Mouse (Mus musculus): ENCODE results near the gene Ankrd60. TPM values are rescaled to one million over a fixed set of nuclear protein-coding genes. Genes with fewer than 3 reads are reported as not detected.

The Ankrd60 gene
- polyA plus RNA-seq (2012; rRNA removed) = not detected in 2 replicates

GRCm38 (mm10) chr2:173577669-173578557 is at the start of gene Ankrd60:
Gene Ankrd60 (minus strand): TSS chr2:173578365.

GRCm38 (mm10) chr2:173522376-173522775 is 55.8 kb downstream of the Ankrd60 start, which contains the start of gene 1700021F07Rik:
Gene 1700021F07Rik (plus strand): TSS chr2:173522586.

Other genes with a start within 250 kb of the Ankrd60 start
- gene 1700021F07Rik, start 55.8 kb downstream of the Ankrd60 start, polyA plus RNA-seq (2012; rRNA removed) = 0.26 TPM in 1 of 2 replicates, not detected in the other
- gene Rab22a, start 81.4 kb upstream of the Ankrd60 start, polyA plus RNA-seq (2012; rRNA removed) = 33.4 and 61.3 TPM in 2 replicates
- not detected in 2 replicates for gene 1700010B08Rik, start 141.1 kb upstream of the Ankrd60 start, polyA plus RNA-seq (2012; rRNA removed)
- 13.4 and 14.4 TPM in 2 replicates for gene Vapb, start 159.1 kb upstream of the Ankrd60 start, polyA plus RNA-seq (2012; rRNA removed)